Mouse (Mus musculus): ENCODE results near the gene Tab1.
"Not testable (repeated sequence)": the region's sequence is repeated elsewhere in the genome, so short reads cannot be mapped to it uniquely, and the experiment has no call there.

Gene Tab1

GRCm38 (mm10) chr15:80105490-80106410, 27.2 kb upstream of the Tab1 start:
- no peak for DNase-seq (ENCODE audit: low read depth, low spot score)

DNA sequence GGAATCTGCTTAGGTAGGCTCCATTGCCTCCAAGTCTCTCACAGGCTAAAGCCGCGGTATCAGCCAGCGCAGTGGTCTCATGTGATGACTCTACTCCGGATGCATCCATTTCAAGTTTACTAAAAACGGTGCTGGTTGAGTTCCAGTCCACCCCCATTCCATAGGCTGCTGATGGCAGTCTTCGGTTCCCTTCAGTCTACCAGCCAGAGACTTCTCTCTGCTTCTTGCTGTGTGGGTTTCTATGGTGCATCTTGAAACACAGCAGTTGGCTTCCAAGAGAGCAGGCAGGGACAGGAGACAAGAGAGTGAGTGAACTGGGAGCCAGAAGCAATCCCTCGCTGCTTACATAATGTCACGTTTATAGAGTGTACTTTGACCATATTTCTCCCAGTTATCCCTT, 25.8 kb upstream of the Tab1 start:
- no peak for DNase-seq (ENCODE audit: low read depth, low spot score)

DNA sequence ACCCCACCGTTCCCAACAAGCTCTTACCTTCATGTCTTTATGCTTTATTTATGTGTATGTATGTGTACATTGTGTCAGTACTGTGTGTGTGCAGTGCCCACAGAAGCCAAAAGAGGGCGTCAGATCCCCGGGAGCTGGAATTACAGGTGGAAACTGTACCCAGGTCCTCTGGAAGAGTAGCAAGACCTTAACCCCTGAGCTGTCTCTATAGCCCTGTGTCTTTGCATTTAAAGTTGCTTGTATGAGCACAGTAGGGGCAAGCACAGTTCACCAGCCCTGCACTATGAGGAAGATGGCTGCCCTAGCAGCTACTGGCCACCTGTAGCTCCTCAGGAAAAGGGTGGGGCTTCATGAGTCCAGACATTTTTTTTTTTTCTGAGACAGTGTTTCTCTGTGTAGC, 25.4 kb upstream of the Tab1 start:
- no peak for DNase-seq (ENCODE audit: low read depth, low spot score)

- no peak for DNase-seq (ENCODE audit: low read depth, low spot score)
Measured at GRCm38 (mm10) chr15:80111436-80111835, 21.5 kb upstream of the Tab1 start.

DNA sequence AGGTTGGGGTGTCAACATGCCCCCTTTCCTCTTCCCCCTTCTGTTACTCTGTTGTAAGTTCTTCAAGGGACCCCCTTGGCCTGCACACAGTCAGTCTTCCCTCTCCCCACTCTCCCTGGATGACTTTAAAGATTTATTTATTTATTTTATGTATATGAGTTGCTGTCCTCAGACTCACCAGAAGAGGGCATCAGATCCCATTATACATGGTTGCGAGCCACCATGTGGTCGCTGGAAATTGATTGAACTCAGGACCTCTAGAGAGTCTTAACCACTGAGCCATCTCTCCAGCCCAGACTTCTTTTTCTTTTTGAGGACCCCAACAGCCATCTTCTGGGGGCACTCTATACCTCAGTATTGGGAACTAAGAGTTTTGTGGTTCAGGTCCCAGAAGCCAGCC, 20.4 kb upstream of the Tab1 start:
- no peak for DNase-seq (ENCODE audit: low read depth, low spot score)

DNA sequence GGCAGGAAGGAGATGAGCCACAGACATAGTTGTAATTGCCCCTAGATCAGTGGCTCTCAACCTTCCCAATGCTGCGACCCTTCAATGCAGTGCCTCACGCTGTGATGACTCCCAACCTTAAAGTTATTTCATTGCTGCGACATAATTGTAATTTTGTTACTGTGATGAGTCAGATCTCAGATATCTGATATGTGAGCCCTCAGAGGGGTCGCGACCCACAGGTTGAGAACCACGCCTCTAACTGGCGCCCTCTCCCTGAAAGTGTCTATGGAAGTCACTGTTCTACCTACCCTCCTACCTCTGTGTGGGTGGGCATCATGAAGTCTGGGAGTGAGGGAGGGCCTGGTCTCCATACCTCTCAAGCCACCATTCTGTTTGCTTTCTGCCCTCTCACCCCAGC, 18.5 kb upstream of the Tab1 start:
- DNase-seq (ENCODE audit: low read depth, low spot score): no peak

- peak; percentile 68 for DNase-seq (ENCODE audit: low read depth, low spot score)
Measured at GRCm38 (mm10) chr15:80115256-80115655, 17.7 kb upstream of the Tab1 start.

DNA sequence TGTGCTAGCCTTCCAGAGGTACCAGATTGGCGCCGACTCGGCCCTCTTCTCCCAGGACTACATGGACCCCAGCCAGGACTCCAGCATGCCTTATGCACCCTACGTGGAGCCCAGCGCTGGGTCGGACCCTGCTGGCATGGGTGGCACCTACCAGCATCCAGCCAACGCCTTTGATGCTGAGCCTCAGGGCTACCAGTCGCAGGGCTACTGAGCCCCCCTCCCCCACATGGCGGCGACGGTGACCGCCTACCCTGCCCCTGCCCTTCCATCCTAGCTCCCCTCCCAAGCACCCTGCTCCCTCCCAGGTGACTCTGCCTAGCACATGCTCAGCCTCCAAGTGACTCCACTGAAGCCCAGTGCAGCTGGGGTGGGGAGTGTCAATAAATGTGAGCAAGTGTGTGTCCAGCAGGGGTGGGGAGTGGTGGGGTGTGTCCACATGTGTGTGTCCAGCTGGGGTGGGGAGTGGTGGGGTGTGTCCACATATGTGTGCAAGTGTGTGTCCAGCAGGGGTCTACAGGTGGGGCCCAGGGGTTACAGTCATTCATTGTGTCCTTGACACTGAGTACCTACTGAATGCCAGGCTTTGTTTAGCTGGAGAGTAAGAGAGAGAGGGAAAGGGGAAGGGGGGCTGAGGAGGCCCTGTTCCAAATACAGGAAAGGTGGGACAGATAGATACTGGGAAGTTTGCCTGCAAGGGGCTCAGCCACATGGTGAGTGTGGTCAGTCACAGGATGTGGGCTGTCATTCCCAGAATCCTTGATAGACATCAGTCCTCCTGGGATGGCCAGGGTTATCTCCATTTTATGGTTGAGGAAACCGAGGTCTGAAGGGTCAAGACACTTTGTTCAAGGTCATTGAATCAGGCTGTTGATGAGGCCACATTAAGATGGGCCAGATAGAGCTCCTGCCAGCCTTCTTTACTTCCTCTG, 16.8 kb upstream of the Tab1 start:
- no peak for DNase-seq (ENCODE audit: low read depth, low spot score)

- no peak for DNase-seq (ENCODE audit: low read depth, low spot score)
Measured at GRCm38 (mm10) chr15:80117154-80117553, 15.8 kb upstream of the Tab1 start.

- DNase-seq (ENCODE audit: low read depth, low spot score): no peak
Measured at GRCm38 (mm10) chr15:80119076-80119475, 13.9 kb upstream of the Tab1 start.

GRCm38 (mm10) chr15:80121721-80122325, 11.1 kb upstream of the Tab1 start:
- DNase-seq (ENCODE audit: low read depth, low spot score): no peak

DNA sequence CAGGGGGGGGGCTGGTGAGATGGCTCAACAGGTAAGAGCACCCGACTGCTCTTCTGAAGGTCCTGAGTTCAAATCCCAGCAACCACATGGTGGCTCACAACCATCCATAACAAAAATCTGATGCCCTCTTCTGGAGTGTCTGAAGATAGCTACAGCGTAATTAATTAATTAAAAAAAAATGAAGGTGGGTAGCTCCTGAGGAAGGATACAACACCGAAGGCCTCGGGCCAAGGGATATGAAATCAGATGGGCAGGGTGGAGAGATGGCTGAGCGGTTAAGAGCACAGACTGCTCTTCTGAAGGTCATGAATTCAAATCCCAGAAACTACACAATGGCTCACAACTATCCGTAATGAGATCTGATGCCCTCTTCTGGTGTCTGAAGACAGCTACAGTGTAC, 10.5 kb upstream of the Tab1 start:
- DNase-seq (ENCODE audit: low read depth, low spot score): not testable (repeated sequence)

DNA sequence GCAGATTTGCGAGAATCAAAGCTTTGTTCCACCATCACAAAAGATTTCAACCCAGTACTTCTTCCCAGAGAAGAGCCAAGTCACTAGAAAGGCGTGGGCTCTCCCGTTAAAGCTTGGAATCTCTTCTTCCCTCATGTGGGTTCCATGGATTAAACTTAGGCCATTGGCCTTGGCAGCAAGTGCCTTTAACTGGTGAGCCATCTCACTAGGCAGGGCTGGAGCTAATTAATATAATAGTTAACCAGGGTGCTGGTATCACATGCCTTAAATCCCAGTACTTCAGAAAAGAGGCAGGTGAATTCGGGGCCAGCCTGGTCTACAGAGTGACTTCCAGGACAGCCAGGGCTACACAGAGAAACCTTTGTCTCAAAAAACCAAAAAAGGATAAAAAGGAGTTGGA, 8.3 kb upstream of the Tab1 start:
- DNase-seq (ENCODE audit: low read depth, low spot score): no peak

- DNase-seq (ENCODE audit: low read depth, low spot score): no peak
Measured at GRCm38 (mm10) chr15:80127191-80127590, 5.7 kb upstream of the Tab1 start.

DNA sequence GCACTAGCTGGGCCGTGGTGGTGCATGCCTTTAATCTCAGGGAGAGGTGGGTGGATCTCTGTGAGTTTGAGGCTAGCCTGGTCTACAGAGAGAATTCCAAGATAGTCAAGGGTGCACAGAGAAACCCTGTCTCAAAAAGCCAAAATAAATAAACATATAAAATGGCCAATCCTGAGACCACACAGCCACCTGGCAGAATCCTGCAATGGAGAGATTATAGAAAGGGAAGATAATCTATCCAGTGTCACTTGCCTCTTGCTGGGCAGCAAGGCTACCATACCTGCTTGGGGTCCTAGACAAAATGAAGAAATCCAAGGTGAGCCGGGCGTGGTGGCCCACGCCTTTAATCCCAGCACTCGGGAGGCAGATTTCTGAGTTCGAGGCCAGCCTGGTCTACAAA, 2.9 kb upstream of the Tab1 start:
- DNase-seq (ENCODE audit: low read depth, low spot score): no peak

DNA sequence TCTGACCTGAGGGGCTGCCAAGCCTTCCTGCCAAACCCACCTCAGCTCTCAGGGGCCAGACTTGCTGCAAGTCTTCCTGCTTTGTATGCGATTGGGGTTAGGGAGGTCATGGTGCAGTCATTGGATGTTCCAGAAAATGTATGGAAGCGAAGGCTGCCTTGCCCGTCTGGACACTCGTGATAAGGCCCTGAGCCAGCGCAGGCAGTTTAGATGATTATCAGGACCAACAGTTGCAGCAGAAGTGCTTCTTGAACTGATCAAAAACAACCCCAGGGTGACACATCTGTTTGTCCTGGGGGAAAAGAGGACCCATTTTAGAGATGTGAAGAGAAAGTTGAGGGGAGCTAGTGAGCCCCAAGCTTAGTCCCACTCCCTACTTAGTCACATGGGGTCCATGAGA, 2.2 kb upstream of the Tab1 start:
- no peak for DNase-seq (ENCODE audit: low read depth, low spot score)

- DNase-seq (ENCODE audit: low read depth, low spot score): no peak
Measured at GRCm38 (mm10) chr15:80131421-80131820, 1.5 kb upstream of the Tab1 start.

DNA sequence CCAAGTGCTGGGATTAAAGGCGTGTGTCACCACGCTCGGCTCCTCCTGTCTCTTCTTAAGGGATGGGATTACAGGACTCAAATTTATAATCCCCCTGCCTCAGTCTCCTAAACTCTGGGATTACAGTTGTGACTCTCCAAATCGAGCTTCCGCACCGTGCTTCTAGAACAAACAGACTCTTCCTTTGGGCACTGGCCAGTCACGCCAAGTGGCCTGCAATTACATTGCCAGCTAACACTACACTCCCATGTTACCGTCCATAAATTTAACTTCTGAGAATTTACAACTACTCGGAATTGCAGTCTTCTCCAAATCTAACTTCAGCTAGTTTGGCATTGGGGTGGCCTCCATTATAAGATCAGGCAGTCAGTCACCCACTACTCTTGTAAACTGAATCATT, 475 bp upstream of the Tab1 start:
- no peak for DNase-seq (ENCODE audit: low read depth, low spot score)

- DNase-seq (ENCODE audit: low read depth, low spot score): no peak
Measured at GRCm38 (mm10) chr15:80133682-80134449, 939 bp downstream of the Tab1 start.

- no peak for DNase-seq (ENCODE audit: low read depth, low spot score)
Measured at GRCm38 (mm10) chr15:80134450-80134847, 1.5 kb downstream of the Tab1 start.

GRCm38 (mm10) chr15:80135499-80135898, 2.6 kb downstream of the Tab1 start:
- no peak for DNase-seq (ENCODE audit: low read depth, low spot score)

Data from WW6 (cell line).